Mouse (Mus musculus): Measurements from ENCODE around the gene Ralgapa2. TPM values are rescaled to one million over a fixed set of nuclear protein-coding genes. Genes with fewer than 3 reads are reported as not detected.

Ralgapa2 gene
- polyA plus RNA-seq, 1 experiment = 8.3 TPM

GRCm38 (mm10) chr2:146516894-146517293 is 4.8 kb upstream of the Ralgapa2 start:
- no peak overlapping the region for H3K27ac ChIP-seq (ENCODE audit: insufficient read depth, low read length)
- H3K36me3 ChIP-seq (ENCODE audit: control insufficient read depth, insufficient read depth, low read length) = no peaks in the 10 kb centered on the region
- DNase-seq (ENCODE audit: low read depth in 1 of 2, low spot score in 2 of 2) = no peak
- no peaks in the 10 kb centered on the region; the same call in 1 of the 2 replicates for H3K4me1 ChIP-seq (ENCODE audit: control insufficient read depth, insufficient read depth, insufficient read length)
- 52% methylated on average over 2 of the region's 2 CpGs for WGBS
- H3K4me3 ChIP-seq (ENCODE audit: extremely low read depth, insufficient read depth, insufficient read length) = no peak overlapping the region
- H3K27me3 ChIP-seq (ENCODE audit: control insufficient read depth, insufficient read depth, low read length) = no peaks in the 10 kb centered on the region; the same call in 1 of the 2 replicates
- TF ChIP-seq CTCF (IDR thresholded peaks at IDR 0.05; ENCODE audit: extremely low read depth, insufficient read depth, insufficient read length, insufficient replicate concordance) (no peak), POLR2A (IDR thresholded peaks at IDR 0.05; ENCODE audit: low read depth, low read length) (no peak)

DNA sequence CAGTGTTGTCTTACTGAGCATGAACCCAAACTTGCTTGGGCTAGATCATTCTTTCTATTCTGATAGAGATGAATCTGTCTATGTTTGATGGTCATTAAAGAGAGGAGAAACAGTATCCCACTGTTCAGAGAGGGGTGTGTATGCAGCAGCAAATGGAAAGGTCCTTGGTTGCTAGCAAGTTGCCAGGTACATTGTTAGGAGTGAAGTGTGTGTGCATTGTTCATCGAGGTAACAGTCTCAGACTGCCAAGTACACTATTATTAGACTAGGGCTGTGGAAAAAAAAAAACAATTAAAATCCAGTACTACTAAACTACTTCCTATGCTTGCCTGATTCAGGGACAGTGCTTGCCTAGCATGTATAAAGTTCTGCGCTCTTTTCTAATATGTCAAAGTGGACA is 2.9 kb upstream of the Ralgapa2 start:
- WGBS = 60% methylated on average over 2 of the region's 2 CpGs
- no peak for DNase-seq (ENCODE audit: low read depth in 1 of 2, low spot score in 2 of 2)
- H3K27ac ChIP-seq (ENCODE audit: insufficient read depth, low read length) = no peak overlapping the region
- H3K27me3 ChIP-seq (ENCODE audit: control insufficient read depth, insufficient read depth, low read length) = no peaks in the 10 kb centered on the region; the same call in 1 of the 2 replicates
- TF ChIP-seq CTCF (IDR thresholded peaks at IDR 0.05; ENCODE audit: extremely low read depth, insufficient read depth, insufficient read length, insufficient replicate concordance) = no peak
- no peak for TF ChIP-seq POLR2A (IDR thresholded peaks at IDR 0.05; ENCODE audit: low read depth, low read length)
- no peaks in the 10 kb centered on the region for H3K36me3 ChIP-seq (ENCODE audit: control insufficient read depth, insufficient read depth, low read length)
- H3K4me1 ChIP-seq (ENCODE audit: control insufficient read depth, insufficient read depth, insufficient read length) = peaks cover 3% of the 10 kb centered on the region; the same call in 1 of the 2 replicates
- no peak overlapping the region for H3K4me3 ChIP-seq (ENCODE audit: extremely low read depth, insufficient read depth, insufficient read length)

GRCm38 (mm10) chr2:146512581-146512920 is 407 bp upstream of the Ralgapa2 start:
- WGBS = 74% methylated on average over 2 of the region's 2 CpGs
- Histone ChIP-seq H3K4me1 (ENCODE audit: control insufficient read depth, insufficient read depth, insufficient read length) (peaks cover 3% of the 10 kb centered on the region; the same call in 1 of the 2 replicates), H3K27me3 (ENCODE audit: control insufficient read depth, insufficient read depth, low read length) (no peaks in the 10 kb centered on the region; the same call in 1 of the 2 replicates), H3K36me3 (ENCODE audit: control insufficient read depth, insufficient read depth, low read length) (no peaks in the 10 kb centered on the region), H3K27ac (ENCODE audit: insufficient read depth, low read length) (no peak overlapping the region), H3K4me3 (ENCODE audit: extremely low read depth, insufficient read depth, insufficient read length) (no peak overlapping the region)
- TF ChIP-seq POLR2A (IDR thresholded peaks at IDR 0.05; ENCODE audit: low read depth, low read length) (no peak), CTCF (IDR thresholded peaks at IDR 0.05; ENCODE audit: extremely low read depth, insufficient read depth, insufficient read length, insufficient replicate concordance) (no peak)
- DNase-seq (ENCODE audit: low read depth in 1 of 2, low spot score in 2 of 2) = peak in 1 of 2 experiments; percentile 6

DNA sequence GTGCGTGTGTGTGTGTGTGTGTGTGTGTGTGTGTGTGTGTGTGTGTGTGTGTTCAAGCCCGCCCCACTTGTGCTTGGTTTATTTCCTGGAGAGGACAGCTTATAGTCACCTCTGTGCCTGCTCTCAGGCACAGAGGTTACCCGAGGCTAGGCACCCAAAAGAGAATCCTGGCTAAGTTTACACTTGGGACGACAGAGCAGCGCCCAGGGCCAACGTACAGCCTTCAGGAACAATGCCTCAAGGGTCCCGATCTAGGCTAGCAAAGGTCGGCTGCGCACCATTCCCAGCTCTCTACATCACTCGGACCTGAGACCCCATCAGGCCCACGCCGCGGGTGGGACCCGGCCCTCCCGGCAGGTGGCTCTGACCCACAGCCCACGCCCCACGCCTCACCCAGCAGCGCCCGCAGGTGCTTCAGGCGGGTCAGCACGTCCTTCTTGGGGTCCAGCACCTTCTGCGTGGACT is 711 bp downstream of the Ralgapa2 start:
- Histone ChIP-seq H3K4me3 (ENCODE audit: extremely low read depth, insufficient read depth, insufficient read length) (peak overlapping the region; percentile 78), H3K27ac (ENCODE audit: insufficient read depth, low read length) (peak overlapping the region; percentile 67), H3K27me3 (ENCODE audit: control insufficient read depth, insufficient read depth, low read length) (no peaks in the 10 kb centered on the region; the same call in 1 of the 2 replicates), H3K4me1 (ENCODE audit: control insufficient read depth, insufficient read depth, insufficient read length) (peaks cover 3% of the 10 kb centered on the region; the same call in 1 of the 2 replicates), H3K36me3 (ENCODE audit: control insufficient read depth, insufficient read depth, low read length) (no peaks in the 10 kb centered on the region)
- DNase-seq (ENCODE audit: low read depth in 1 of 2, low spot score in 2 of 2) = peak in 1 of 2 experiments; percentile 12
- no peak for TF ChIP-seq POLR2A (IDR thresholded peaks at IDR 0.05; ENCODE audit: low read depth, low read length)
- TF ChIP-seq CTCF (IDR thresholded peaks at IDR 0.05; ENCODE audit: extremely low read depth, insufficient read depth, insufficient read length, insufficient replicate concordance) = no peak
- WGBS = 0% methylated on average over 22 of the region's 22 CpGs

DNA sequence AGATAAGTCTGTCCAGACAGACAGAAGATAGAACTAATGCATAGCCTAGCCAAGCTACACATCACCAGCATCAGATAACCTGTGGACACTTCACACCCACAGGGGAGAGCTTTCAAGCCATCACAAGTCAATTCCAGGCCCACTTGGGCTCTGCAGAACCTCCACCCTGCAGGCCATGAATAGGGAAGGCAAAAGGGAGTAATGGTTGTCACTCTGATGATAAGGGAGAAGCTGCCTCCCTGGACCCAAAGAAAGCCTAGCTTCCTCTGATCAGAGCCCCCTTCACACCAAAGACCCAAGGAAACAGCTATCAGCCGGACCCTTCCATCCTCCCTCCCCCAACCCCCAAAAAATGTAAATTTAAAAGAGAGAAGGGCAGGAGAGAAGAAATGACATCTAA is 1.4 kb downstream of the Ralgapa2 start:
- Histone ChIP-seq H3K27me3 (ENCODE audit: control insufficient read depth, insufficient read depth, low read length) (no peaks in the 10 kb centered on the region; the same call in 1 of the 2 replicates), H3K36me3 (ENCODE audit: control insufficient read depth, insufficient read depth, low read length) (no peaks in the 10 kb centered on the region), H3K27ac (ENCODE audit: insufficient read depth, low read length) (no peak overlapping the region), H3K4me3 (ENCODE audit: extremely low read depth, insufficient read depth, insufficient read length) (peak overlapping the region; percentile 78), H3K4me1 (ENCODE audit: control insufficient read depth, insufficient read depth, insufficient read length) (peaks cover 3% of the 10 kb centered on the region; the same call in 1 of the 2 replicates)
- no peak for TF ChIP-seq POLR2A (IDR thresholded peaks at IDR 0.05; ENCODE audit: low read depth, low read length)
- no peak for TF ChIP-seq CTCF (IDR thresholded peaks at IDR 0.05; ENCODE audit: extremely low read depth, insufficient read depth, insufficient read length, insufficient replicate concordance)
- no peak for DNase-seq (ENCODE audit: low read depth in 1 of 2, low spot score in 2 of 2)
- WGBS = 71% methylated on average over 1 of the region's 1 CpGs

GRCm38 (mm10) chr2:146502578-146503311 is 9.4 kb downstream of the Ralgapa2 start:
- Histone ChIP-seq H3K4me1 (ENCODE audit: control insufficient read depth, insufficient read depth, insufficient read length) (no peaks in the 10 kb centered on the region; the same call in 1 of the 2 replicates), H3K36me3 (ENCODE audit: control insufficient read depth, insufficient read depth, low read length) (no peaks in the 10 kb centered on the region), H3K27ac (ENCODE audit: insufficient read depth, low read length) (no peak overlapping the region), H3K27me3 (ENCODE audit: control insufficient read depth, insufficient read depth, low read length) (no peaks in the 10 kb centered on the region), H3K4me3 (ENCODE audit: extremely low read depth, insufficient read depth, insufficient read length) (no peak overlapping the region)
- 66% methylated on average over 9 of the region's 9 CpGs for WGBS
- no peak for TF ChIP-seq CTCF (IDR thresholded peaks at IDR 0.05; ENCODE audit: extremely low read depth, insufficient read depth, insufficient read length, insufficient replicate concordance)
- TF ChIP-seq POLR2A (IDR thresholded peaks at IDR 0.05; ENCODE audit: low read depth, low read length) = no peak
- no peak for DNase-seq (ENCODE audit: low read depth in 1 of 2, low spot score in 2 of 2)

DNA sequence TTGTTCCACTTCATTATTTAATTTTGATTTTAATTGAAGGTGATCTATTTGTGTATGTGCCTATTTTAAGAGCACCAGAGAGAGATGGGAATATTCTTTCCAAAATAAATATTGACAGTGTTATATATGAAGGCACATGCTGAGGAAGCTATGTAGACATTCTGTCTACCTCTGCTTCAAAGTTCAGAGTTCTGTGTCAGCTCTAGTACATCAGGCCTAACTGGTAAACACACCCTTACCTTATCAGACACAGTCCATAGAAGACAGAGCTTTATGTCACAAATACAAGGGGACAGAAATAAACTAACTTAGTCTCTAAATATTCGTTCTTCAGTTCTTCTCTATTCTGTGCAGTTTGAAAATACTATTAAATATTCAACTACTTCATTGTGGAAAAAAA is 12.1 kb downstream of the Ralgapa2 start:
- H3K36me3 ChIP-seq (ENCODE audit: control insufficient read depth, insufficient read depth, low read length) = no peaks in the 10 kb centered on the region
- DNase-seq (ENCODE audit: low read depth in 1 of 2, low spot score in 2 of 2) = no peak
- H3K27ac ChIP-seq (ENCODE audit: insufficient read depth, low read length) = no peak overlapping the region
- H3K27me3 ChIP-seq (ENCODE audit: control insufficient read depth, insufficient read depth, low read length) = no peaks in the 10 kb centered on the region
- 72% methylated on average over 1 of the region's 1 CpGs for WGBS
- H3K4me1 ChIP-seq (ENCODE audit: control insufficient read depth, insufficient read depth, insufficient read length) = no peaks in the 10 kb centered on the region
- H3K4me3 ChIP-seq (ENCODE audit: extremely low read depth, insufficient read depth, insufficient read length) = no peak overlapping the region
- no peak for TF ChIP-seq CTCF (IDR thresholded peaks at IDR 0.05; ENCODE audit: extremely low read depth, insufficient read depth, insufficient read length, insufficient replicate concordance)
- TF ChIP-seq POLR2A (IDR thresholded peaks at IDR 0.05; ENCODE audit: low read depth, low read length) = no peak
